Mouse (Mus musculus) lung, adult 2 months (tissue): ENCODE results near the gene Ptprd.

Source experiments
- CTCF ChIP-seq: fragments of 200-500 bp; IDR thresholded peaks from 2 replicates; pipeline ENCODE4 v1.5.1; 2011; ENCODE audit warnings: mild to moderate bottlenecking, low read length, control low read depth; ENCODE audit not compliant: insufficient read depth
- POLR2A ChIP-seq: fragments of 200-500 bp; IDR thresholded peaks from 2 replicates; pipeline ENCODE4 v1.6.1; 2011; ENCODE audit warnings: low read depth, mild to moderate bottlenecking, control low read depth, low read length, borderline replicate concordance; ENCODE audit errors: extremely low read depth

DNA sequence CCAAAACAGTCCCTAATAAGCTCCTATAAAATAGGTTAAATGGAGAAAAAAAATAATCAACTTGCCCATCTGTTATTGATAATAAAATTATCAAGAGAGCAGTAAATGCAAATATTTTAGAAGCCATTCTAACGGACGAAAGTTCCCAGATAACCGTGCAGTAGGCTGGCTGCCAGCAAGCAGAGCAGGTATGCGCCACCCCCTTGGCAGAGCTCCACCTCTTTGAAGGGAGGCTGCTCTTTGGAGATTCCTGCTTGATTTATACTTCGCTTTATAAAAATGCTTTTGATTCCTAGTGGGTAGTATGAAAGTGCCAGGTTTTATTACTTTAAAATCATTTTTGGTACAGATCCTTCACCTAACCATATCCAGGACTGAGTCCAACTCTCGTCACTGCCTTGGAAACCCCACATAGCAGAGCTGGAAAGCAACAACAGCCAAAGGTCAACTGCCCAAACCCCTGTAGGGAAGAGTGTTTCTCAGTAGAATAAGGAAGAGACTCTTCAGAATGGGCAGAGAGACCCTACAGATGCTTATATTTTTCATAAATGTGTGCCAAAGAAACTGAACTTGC, 1770.9 kb downstream of the Ptprd start:
- TF ChIP-seq CTCF (no peak), POLR2A (no peak)
